Mouse (Mus musculus) liver, embryonic 16.5 days (tissue): ENCODE measurements around the gene Acin1. TPM values are rescaled to one million over a fixed set of nuclear protein-coding genes. Genes with fewer than 3 reads are reported as not detected.
A peak's percentile ranks its signal among the peaks of the same experiment; 100 is the strongest.

Source experiments
- ATAC-seq: fragments of 200-750 bp; cut with Nextera tagmentation; 2 replicates; pipeline ENCODE4 v1.8.0; 2017; ENCODE audit warnings: low read depth, mild to moderate bottlenecking, moderate number of reproducible peaks, moderate library complexity
- H3K27ac ChIP-seq: fragments of 300-500 bp; sonication (generic); 2 replicates; pipeline ENCODE4 v1.5.1; 2014; ENCODE audit warnings: mild to moderate bottlenecking, low read length
- H3K27me3 ChIP-seq: fragments of 300-500 bp; sonication (generic); 2 replicates; pipeline ENCODE4 v1.6.1; 2014; ENCODE audit warnings: low read depth, low read length, mixed read lengths; ENCODE audit not compliant: control insufficient read depth, insufficient read depth
- H3K36me3 ChIP-seq: fragments of 300-500 bp; sonication (generic); 2 replicates; pipeline ENCODE4 v1.6.1; 2014; ENCODE audit warnings: mild to moderate bottlenecking; ENCODE audit not compliant: control insufficient read depth, insufficient read depth
- H3K4me1 ChIP-seq: fragments of 300-500 bp; sonication (generic); 2 replicates; pipeline ENCODE4 v1.6.1; 2014; ENCODE audit warnings: low read depth, low read length, mixed read lengths; ENCODE audit not compliant: control insufficient read depth
- H3K4me2 ChIP-seq: fragments of 300-500 bp; sonication (generic); 2 replicates; pipeline ENCODE4 v1.6.1; 2014; ENCODE audit warnings: low read depth, low read length, mixed read lengths
- H3K4me3 ChIP-seq: fragments of 300-500 bp; sonication (generic); 2 replicates; pipeline ENCODE4 v1.5.1; 2014; ENCODE audit warnings: low read depth, mild to moderate bottlenecking, low read length
- H3K9ac ChIP-seq: fragments of 300-500 bp; sonication (generic); 2 replicates; pipeline ENCODE4 v1.6.1; 2014; ENCODE audit warnings: low read depth, low read length
- H3K9me3 ChIP-seq: fragments of 300-500 bp; sonication (generic); replicated peaks from 2 replicates; pipeline ENCODE4 v1.6.1; 2016; ENCODE audit warnings: low read length; ENCODE audit not compliant: control insufficient read depth
- WGBS: fragments of 180-500 bp; shearing (Covaris S2); extraction: QIAGEN DNeasy Blood & Tissue Kit; methylation state at CpG from one replicate; pipeline ENCODE4 v1.1.7; 2014; ENCODE audit not compliant: insufficient replicate concordance; 5-methylcytosine and 5-hydroxymethylcytosine counted together
- polyA plus RNA-seq: library from polyadenylated mRNA; unstranded; fragments of >200 nt; fragmentation: Nextera tagmentation; extraction: Ambion mirVana; gene quantifications from 2 replicates; pipeline ENCODE4 v1.2.1, GENCODE M21; 2015

Acin1 gene
- polyA plus RNA-seq, 1 experiment from 2014 or later: 43.5 TPM

DNA sequence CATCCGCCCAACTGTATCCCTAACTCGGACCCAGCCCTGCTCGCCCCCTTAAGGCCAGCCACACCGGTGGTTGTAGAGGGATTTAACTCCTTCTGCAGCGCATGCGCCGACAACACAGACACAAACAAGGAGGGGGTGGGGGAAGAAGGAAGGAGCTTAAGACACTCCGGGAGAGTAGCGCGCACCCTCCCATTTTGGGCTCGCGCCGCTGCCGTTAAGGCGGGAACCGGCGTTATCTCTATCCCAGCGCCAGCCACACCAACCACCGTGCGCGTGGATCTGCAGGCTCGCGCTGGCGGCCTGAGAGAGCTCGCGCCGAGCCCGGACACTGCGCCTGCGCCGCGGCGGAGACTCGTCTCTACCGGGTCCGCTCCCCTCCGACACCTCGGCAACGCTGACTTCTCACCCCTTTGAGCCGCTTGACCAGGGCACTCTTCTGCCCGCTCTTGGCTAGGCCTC, 639 bp downstream of the Acin1 start, which contains the start of gene 1700123O20Rik:
TSS of gene 1700123O20Rik (plus strand) at position 154 of the 459 bp plus-strand sequence.
- whole genome bisulfite sequencing: under 1% methylated on average over 41 of the region's 41 CpGs
- peak; percentile 83 for ATAC-seq
- Histone ChIP-seq H3K9ac (peak within 1 kb of the TSS; percentile 98), H3K9me3 (no peaks in the 10 kb centered on the region), H3K4me3 (peak within 1 kb of the TSS; percentile 79), H3K4me1 (peaks cover 23% of the 10 kb centered on the region), H3K27me3 (no peaks in the 10 kb centered on the region), H3K4me2 (peak within 1 kb of the TSS; percentile 78), H3K27ac (peak within 1 kb of the TSS; percentile 100), H3K36me3 (peaks cover 24% of the 10 kb centered on the region)

- 1% methylated on average over 8 of the region's 8 CpGs for WGBS
- Histone ChIP-seq H3K4me1 (peaks cover 23% of the 10 kb centered on the region), H3K27me3 (no peaks in the 10 kb centered on the region), H3K4me3 (peak overlapping the region; percentile 79), H3K4me2 (peak overlapping the region; percentile 78), H3K9ac (peak overlapping the region; percentile 98), H3K36me3 (peaks cover 18% of the 10 kb centered on the region), H3K9me3 (no peaks in the 10 kb centered on the region), H3K27ac (peak overlapping the region; percentile 100)
- peak; percentile 2; the same call in 1 of the 2 replicates for ATAC-seq
Observed at GRCm38 (mm10) chr14:54685471-54685870, 1.3 kb downstream of the Acin1 start.

DNA sequence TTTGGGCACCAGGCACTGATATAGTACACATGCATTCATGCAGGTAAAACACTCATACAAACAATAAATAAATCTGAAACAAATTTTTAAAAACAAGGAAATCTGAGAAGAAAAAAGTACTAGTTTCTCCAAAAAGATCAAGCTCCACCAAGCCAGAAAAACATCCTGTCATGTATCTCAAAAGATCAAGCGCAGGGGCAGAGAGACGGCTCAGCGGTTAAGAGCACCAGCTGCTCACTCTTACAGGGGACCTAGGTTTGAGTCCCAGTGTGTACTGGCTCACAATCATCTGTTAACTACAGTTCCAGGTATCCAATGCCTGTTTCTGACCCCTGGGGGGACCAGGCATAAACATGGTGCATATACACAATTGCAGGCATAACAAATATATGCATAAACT, 4.3 kb downstream of the Acin1 start:
- 69% methylated on average over 3 of the region's 3 CpGs for WGBS
- Histone ChIP-seq H3K4me3 (no peak overlapping the region), H3K27me3 (no peaks in the 10 kb centered on the region), H3K4me1 (peaks cover 12% of the 10 kb centered on the region), H3K27ac (no peak overlapping the region), H3K9ac (no peak overlapping the region; the same call in 1 of the 2 replicates), H3K36me3 (peaks cover 20% of the 10 kb centered on the region), H3K9me3 (no peaks in the 10 kb centered on the region), H3K4me2 (no peak overlapping the region)
- no peak for ATAC-seq

DNA sequence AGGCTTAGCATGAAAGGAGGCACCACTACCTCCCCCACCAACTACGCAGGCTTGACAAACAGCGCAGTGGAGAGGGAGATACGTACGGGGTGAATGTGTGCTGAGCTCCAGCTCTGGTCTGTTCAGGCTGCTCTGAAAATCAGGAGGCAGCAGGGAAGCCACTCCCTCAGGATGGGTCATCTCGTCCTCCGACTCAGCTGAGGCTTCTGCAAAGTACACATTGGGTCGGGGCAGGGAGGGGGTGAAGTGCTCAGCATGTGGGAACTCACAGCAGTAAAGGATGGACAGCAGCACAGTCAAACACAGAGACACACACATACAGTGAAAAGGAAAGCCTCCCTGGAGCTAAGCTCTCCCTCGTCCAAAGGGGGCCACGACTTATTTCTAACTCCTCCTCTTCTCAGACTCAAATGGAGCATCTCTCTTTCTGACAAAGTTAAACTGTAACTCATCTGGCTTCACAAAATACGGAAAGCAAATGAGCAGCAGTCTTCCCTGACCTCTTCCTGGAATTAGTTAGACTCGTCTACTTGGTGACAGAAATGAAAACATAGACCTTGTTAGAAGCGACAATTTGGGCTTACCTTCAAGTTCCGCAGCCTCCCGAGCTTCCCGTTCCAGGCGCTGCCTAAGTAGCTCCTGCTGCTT, 8.0 kb downstream of the Acin1 start:
- no peak overlapping the region for H3K27ac ChIP-seq
- peak overlapping the region; percentile 13; the same call in 1 of the 2 replicates for H3K4me2 ChIP-seq
- no peaks in the 10 kb centered on the region for H3K27me3 ChIP-seq
- ATAC-seq: peak; percentile 88
- H3K36me3 ChIP-seq: peaks cover 33% of the 10 kb centered on the region
- no peak overlapping the region for H3K9ac ChIP-seq
- 79% methylated on average over 16 of the region's 16 CpGs for WGBS
- H3K9me3 ChIP-seq: no peaks in the 10 kb centered on the region
- H3K4me3 ChIP-seq: no peak overlapping the region
- H3K4me1 ChIP-seq: peaks cover 8% of the 10 kb centered on the region

- H3K9me3 ChIP-seq: no peaks in the 10 kb centered on the region
- ATAC-seq: no peak
- no peaks in the 10 kb centered on the region for H3K27me3 ChIP-seq
- H3K9ac ChIP-seq: no peak overlapping the region
- H3K4me3 ChIP-seq: no peak overlapping the region
- no peaks in the 10 kb centered on the region; the same call in 1 of the 2 replicates for H3K4me1 ChIP-seq
- H3K36me3 ChIP-seq: peaks cover 34% of the 10 kb centered on the region
- 80% methylated on average over 5 of the region's 5 CpGs for WGBS
- H3K27ac ChIP-seq: no peak overlapping the region
- no peak overlapping the region for H3K4me2 ChIP-seq
Observed at GRCm38 (mm10) chr14:54676290-54676689, 10.4 kb downstream of the Acin1 start.

DNA sequence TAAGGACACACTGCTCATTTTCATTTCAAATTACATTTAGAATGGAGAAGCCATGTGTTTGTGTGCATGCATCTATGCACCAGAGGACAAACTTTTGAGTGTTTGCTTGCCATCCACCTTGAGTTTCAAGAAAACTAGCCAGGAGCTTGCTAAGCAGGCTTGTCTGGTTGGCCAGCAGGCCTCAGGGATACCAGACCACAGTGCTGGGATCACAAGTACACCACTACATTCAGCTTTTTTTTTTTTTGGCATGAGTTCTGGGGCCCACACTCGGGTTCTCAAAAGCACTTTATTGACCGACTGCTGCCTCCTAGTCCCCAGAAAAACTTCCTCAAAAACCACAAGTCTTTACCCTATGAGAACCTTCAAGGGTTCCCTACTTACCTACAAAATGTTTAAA, 12.4 kb downstream of the Acin1 start:
- WGBS: 47% methylated on average over 2 of the region's 2 CpGs
- no peak overlapping the region for H3K4me2 ChIP-seq
- no peaks in the 10 kb centered on the region for H3K27me3 ChIP-seq
- no peak for ATAC-seq
- no peak overlapping the region for H3K4me3 ChIP-seq
- H3K36me3 ChIP-seq: peaks cover 35% of the 10 kb centered on the region
- H3K9me3 ChIP-seq: no peaks in the 10 kb centered on the region
- no peak overlapping the region for H3K27ac ChIP-seq
- no peaks in the 10 kb centered on the region; the same call in 1 of the 2 replicates for H3K4me1 ChIP-seq
- no peak overlapping the region for H3K9ac ChIP-seq

- WGBS: 54% methylated on average over 4 of the region's 4 CpGs
- no peaks in the 10 kb centered on the region for H3K9me3 ChIP-seq
- peaks cover 42% of the 10 kb centered on the region for H3K36me3 ChIP-seq
- H3K9ac ChIP-seq: no peak overlapping the region
- no peaks in the 10 kb centered on the region for H3K27me3 ChIP-seq
- no peak overlapping the region for H3K4me2 ChIP-seq
- H3K4me1 ChIP-seq: no peaks in the 10 kb centered on the region
- H3K27ac ChIP-seq: no peak overlapping the region
- H3K4me3 ChIP-seq: no peak overlapping the region
- ATAC-seq: 0 out of 2 replicates have a peak, but pooled peaks have one; percentile 35
Observed at GRCm38 (mm10) chr14:54669381-54669780, 17.4 kb downstream of the Acin1 start.

- Histone ChIP-seq H3K27ac (no peak overlapping the region), H3K4me3 (no peak overlapping the region), H3K4me2 (no peak overlapping the region), H3K9ac (no peak overlapping the region), H3K4me1 (no peaks in the 10 kb centered on the region), H3K9me3 (no peaks in the 10 kb centered on the region), H3K36me3 (peaks cover 72% of the 10 kb centered on the region), H3K27me3 (no peaks in the 10 kb centered on the region)
- 82% methylated on average over 10 of the region's 10 CpGs for WGBS
- no peak for ATAC-seq
Observed at GRCm38 (mm10) chr14:54664477-54665222, 22.1 kb downstream of the Acin1 start.

GRCm38 (mm10) chr14:54660009-54660408, 26.7 kb downstream of the Acin1 start:
- Histone ChIP-seq H3K9me3 (no peaks in the 10 kb centered on the region), H3K9ac (no peak overlapping the region), H3K27ac (no peak overlapping the region), H3K4me2 (no peak overlapping the region), H3K4me1 (no peaks in the 10 kb centered on the region), H3K4me3 (no peak overlapping the region), H3K27me3 (no peaks in the 10 kb centered on the region), H3K36me3 (peaks cover 75% of the 10 kb centered on the region)
- no peak for ATAC-seq
- WGBS: 81% methylated on average over 2 of the region's 2 CpGs
